Mouse (Mus musculus) spleen, adult 18-20 months (tissue): Measurements from ENCODE around the gene Pkn1.

ENCODE experiments used
- DNase-seq, 2 experiments: peaks; one replicate each; pipeline ENCODE4 v3.0.0; 2022; ENCODE audit warnings: mixed read lengths in 2 of 2

Gene Pkn1

GRCm38 (mm10) chr8:83681099-83681498 lies 17.9 kb downstream of the Pkn1 start:
- DNase-seq, result no peak

DNA sequence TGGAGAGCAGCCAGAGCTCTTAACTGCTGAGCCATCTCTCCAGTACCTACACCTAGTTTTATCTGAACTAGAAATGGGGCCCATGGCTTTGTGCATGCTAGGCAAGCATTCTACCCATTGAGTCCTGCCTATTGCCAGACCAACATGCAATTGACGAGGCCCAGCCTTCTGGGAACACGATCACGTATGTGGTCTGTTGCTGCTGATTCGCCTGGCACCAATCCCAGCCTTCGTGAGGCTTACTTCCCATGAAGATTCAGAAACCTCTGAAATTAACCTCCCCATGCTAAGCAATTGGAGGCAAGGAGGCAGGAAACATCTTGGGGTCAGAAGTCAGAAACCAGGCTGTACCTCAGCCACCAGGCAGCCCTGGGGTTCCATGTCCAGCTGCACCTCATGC lies 18.4 kb downstream of the Pkn1 start:
- no peak for DNase-seq

DNA sequence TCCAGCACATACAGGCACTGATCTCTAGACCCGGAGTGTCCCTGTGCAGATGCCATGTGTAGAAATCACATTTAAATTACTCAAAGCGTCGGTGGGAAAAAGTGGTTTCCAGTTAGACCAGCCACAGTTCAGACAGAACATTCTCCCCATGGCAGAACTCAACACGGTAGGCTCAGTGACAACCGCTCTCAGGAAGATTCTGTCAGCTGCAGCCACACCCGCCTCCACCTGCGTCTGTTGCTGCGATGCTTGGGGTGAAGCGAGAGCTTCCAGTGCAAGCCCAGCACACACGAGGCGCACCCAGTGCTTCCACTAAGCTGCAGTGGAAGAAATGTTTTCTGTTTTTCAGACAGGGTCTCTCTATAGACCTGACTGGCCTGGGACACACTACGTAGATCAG lies 19.1 kb downstream of the Pkn1 start:
- no peak for DNase-seq

- no peak for DNase-seq
Observed at GRCm38 (mm10) chr8:83674497-83674896, 24.5 kb downstream of the Pkn1 start.

- DNase-seq, result no peak
Observed at GRCm38 (mm10) chr8:83672936-83673335, 26.0 kb downstream of the Pkn1 start.

- no peak for DNase-seq
Observed at GRCm38 (mm10) chr8:83669013-83669412, 30.0 kb downstream of the Pkn1 start.

- peak; percentile 41 to 57 for DNase-seq
Observed at GRCm38 (mm10) chr8:83668010-83668916, 30.7 kb downstream of the Pkn1 start.

DNA sequence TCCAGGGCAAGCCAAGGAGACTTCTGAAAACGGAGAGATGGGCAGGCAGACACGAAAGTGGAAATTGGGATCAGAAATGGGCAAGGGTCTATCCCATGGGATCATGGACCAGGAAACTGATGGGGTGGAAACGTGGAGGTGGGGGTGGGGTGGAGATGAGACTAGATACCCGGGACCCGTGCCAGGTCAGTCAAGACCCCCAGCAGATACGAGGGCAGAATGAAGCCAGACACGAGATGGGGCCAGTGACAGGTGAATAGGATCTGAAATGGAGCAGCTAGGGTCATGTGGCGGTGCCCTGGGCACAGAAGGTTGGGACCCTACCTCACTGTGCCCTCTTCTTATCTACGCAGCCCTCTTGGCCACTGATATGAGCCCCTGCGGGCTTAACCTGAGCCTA lies 31.5 kb downstream of the Pkn1 start:
- DNase-seq, result no peak

DNA sequence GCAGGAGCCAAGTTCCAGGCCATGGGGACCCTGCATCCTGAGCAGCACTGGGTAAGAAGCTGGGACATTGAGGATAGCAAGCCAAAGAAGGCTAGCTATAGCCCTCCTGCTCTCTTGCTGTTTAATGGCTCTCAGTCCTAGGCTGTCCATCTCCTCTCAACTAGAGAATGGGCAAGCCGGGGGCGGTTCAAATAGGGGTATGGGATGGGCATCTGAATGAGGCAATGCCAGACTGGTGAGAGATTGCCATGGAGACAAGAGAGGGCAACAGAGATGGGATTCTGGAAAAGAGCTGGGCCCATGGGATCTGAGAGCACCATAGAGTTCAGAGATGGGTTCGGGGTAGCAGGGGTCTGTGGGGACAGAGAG lies 32.1 kb downstream of the Pkn1 start:
- no peak for DNase-seq

GRCm38 (mm10) chr8:83665969-83666865 lies 32.8 kb downstream of the Pkn1 start, which contains the start of gene Ptger1:
Gene Ptger1, plus strand, starts transcription at chr8:83666678.
- peak in 1 of 2 experiments; percentile 22 for DNase-seq

DNA sequence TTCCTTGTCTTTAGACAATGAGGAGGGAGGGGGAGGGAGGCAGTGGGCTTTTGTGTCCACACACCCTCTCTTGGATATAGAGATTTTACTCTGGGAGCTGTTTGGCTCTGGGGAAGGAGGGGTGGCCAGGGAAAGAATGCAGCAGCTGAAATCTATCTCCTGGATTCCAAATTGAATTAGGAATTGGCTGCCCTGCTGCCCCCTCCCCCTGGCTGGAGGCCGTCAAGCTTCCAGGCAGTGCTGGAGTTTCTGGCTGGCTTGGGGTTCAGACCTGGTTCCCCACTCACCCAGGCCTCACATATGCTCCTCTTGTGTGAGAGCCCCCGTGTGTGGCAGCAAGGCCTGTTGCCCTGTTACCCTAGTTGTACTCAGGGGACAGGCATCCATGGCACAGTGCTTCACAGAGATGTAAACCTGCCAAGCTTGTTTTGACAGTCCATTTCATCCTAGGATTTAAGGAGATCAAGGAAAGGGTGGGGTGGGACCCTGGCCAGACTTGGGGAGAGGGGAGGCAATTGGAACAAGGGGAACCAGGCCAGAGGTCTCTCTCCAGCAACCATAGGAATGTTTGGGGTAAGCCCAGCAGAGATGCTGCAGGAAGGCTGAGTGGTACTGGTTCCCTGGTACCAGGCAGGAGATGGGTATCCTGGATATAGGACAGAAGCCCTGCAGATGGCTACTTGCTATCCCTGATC lies 33.9 kb downstream of the Pkn1 start:
- no peak for DNase-seq

DNA sequence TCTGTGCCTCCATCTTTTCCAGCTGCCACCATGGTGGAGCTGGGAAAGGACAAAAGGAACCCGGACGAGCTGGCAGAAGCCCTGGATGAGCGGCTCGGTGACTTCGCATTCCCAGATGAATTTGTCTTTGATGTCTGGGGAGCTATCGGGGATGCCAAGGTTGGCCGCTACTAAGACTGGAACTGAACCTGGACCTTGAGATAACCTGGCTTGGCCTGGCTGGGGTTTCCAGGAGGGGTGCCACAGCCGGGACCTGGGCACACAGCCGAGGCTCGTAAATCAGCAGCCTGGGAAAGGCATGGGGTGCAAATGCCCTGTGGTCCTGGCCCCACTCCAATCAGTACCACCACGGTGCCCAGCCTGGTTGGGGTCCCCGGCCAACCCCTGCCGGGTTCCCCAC lies 34.9 kb downstream of the Pkn1 start:
- DNase-seq, result no peak

DNA sequence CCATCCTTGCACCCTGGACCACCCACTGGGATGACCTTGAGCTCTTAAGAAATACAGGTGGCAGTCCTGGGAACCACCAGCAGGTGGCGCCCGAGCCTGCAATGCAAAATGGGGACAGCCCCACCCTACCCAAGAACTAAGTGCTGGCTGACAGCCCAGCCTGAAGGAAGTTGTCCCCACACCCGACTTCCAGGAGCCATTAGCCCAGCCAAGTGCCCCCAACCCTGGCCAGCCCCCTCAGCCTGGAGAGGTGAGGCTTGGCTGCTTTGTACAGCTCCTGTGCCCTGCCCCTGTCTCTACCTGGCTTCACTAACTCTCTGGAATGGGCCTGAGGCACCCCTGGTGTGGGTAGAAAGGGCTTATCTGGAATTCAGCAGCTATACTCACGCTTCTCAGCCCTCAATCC lies 36.6 kb downstream of the Pkn1 start:
- peak; percentile 81 to 95 for DNase-seq

- no peak for DNase-seq
Observed at GRCm38 (mm10) chr8:83660995-83661680, 37.8 kb downstream of the Pkn1 start.

- DNase-seq, result no peak
Observed at GRCm38 (mm10) chr8:83660545-83660944, 38.4 kb downstream of the Pkn1 start.

- no peak for DNase-seq
Observed at GRCm38 (mm10) chr8:83656484-83657246, 42.3 kb downstream of the Pkn1 start.

DNA sequence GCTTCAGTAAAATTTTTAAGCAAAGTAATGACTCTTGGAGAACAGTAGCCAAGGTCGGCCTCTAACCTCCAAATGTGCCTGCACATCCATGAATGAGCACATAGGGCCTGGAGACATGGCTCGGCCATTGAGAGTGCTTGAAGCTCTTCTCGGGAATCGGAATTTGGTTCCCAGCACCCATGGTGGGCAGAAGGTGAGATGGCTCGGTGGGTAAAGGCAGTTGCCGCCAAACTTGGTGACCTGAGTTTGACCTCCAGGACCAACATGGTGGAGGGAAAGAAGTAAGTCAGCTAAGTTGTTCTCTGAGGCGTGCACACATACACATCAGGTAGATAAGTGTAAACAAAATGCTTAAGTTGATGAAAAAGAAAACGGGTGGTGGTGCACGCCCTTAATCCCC lies 42.9 kb downstream of the Pkn1 start:
- no peak for DNase-seq

- DNase-seq, result no peak
Observed at GRCm38 (mm10) chr8:83654725-83655124, 44.3 kb downstream of the Pkn1 start.

DNA sequence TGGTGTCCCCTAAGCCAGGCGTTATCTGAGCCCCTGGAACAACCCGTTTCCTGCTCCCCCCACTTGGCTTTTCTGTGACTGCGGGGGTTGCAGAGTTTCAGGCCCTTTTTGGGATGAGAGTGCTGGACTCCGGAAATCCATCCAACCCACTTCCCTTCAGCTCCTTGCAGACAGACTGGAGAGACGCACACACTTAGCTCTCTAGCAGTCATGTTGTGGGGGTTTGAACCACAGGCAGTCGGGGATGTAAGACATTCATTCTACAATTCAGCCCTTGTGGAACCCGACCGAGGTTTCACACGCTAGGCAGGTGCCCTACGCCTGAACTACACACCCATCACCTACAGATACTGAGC lies 45.3 kb downstream of the Pkn1 start:
- DNase-seq, result no peak

GRCm38 (mm10) chr8:83652744-83653661 lies 46.0 kb downstream of the Pkn1 start:
- no peak for DNase-seq
